Mouse (Mus musculus) lung, postnatal 0 days (tissue): Measurements from ENCODE around the gene Btbd2.
A peak's percentile ranks its signal among the peaks of the same experiment; 100 is the strongest.

Experiments
- CTCF ChIP-seq: IDR thresholded peaks from 2 replicates; pipeline ENCODE4 v1.5.1; 2016; ENCODE audit warnings: antibody characterized with exemption, mild to moderate bottlenecking
- EP300 ChIP-seq: IDR thresholded peaks from 2 replicates; pipeline ENCODE4 v1.6.1; 2016; ENCODE audit warnings: antibody characterized with exemption, mild to moderate bottlenecking, control low read depth

- TF ChIP-seq CTCF: peak; percentile 46
- no peak for TF ChIP-seq EP300
Observed at GRCm38 (mm10) chr10:80665981-80666733, 9.3 kb upstream of the Btbd2 start.
